Mouse (Mus musculus) lung, embryonic 15.5 days (tissue): ENCODE measurements around the gene Plekhg5. TPM values are rescaled to one million over a fixed set of nuclear protein-coding genes. Genes with fewer than 3 reads are reported as not detected.

Experiments used
- ATAC-seq: fragments of 200-750 bp; cut with Nextera tagmentation; 2 replicates; pipeline ENCODE4 v1.8.0; 2017; ENCODE audit warnings: moderate number of reproducible peaks, borderline replicate concordance; ENCODE audit not compliant: low FRiP score, low TSS enrichment; ENCODE audit errors: extremely low read depth
- H3K27ac ChIP-seq: fragments of 300-500 bp; sonication (generic); 2 replicates; pipeline ENCODE4 v1.5.1; 2015; ENCODE audit warnings: moderate library complexity, mild to moderate bottlenecking, inconsistent platforms
- H3K27me3 ChIP-seq: fragments of 300-500 bp; sonication (generic); 2 replicates; pipeline ENCODE4 v1.6.1; 2015; ENCODE audit warnings: inconsistent platforms
- H3K36me3 ChIP-seq: fragments of 300-500 bp; sonication (generic); 2 replicates; pipeline ENCODE4 v1.6.1; 2015; ENCODE audit warnings: inconsistent platforms
- H3K4me1 ChIP-seq: fragments of 300-500 bp; sonication (generic); 2 replicates; pipeline ENCODE4 v1.6.1; 2015; ENCODE audit warnings: inconsistent platforms
- H3K4me2 ChIP-seq: fragments of 300-500 bp; sonication (generic); 2 replicates; pipeline ENCODE4 v1.6.1; 2015; ENCODE audit warnings: inconsistent platforms, mild to moderate bottlenecking, moderate library complexity
- H3K4me3 ChIP-seq: fragments of 300-500 bp; sonication (generic); 2 replicates; pipeline ENCODE4 v1.5.1; 2015; ENCODE audit warnings: mild to moderate bottlenecking, inconsistent platforms
- H3K9ac ChIP-seq: fragments of 300-500 bp; sonication (generic); 2 replicates; pipeline ENCODE4 v1.6.1; 2015; ENCODE audit warnings: inconsistent platforms
- H3K9me3 ChIP-seq: fragments of 300-500 bp; sonication (generic); 2 replicates; pipeline ENCODE4 v1.6.1; 2016; ENCODE audit warnings: inconsistent platforms
- WGBS: fragments of 180-500 bp; shearing (Covaris S2); methylation state at CpG from one replicate; pipeline ENCODE4 v1.1.7; 2015; 5-methylcytosine and 5-hydroxymethylcytosine counted together
- polyA plus RNA-seq: library from polyadenylated mRNA; unstranded; fragments of >200 nt; fragmentation: Nextera tagmentation; extraction: Ambion mirVana; gene quantifications from 2 replicates; pipeline ENCODE4 v1.2.1, GENCODE M21; 2015

Plekhg5 gene
- polyA plus RNA-seq, 1 experiment from 2014 or later = 22.3 TPM

DNA sequence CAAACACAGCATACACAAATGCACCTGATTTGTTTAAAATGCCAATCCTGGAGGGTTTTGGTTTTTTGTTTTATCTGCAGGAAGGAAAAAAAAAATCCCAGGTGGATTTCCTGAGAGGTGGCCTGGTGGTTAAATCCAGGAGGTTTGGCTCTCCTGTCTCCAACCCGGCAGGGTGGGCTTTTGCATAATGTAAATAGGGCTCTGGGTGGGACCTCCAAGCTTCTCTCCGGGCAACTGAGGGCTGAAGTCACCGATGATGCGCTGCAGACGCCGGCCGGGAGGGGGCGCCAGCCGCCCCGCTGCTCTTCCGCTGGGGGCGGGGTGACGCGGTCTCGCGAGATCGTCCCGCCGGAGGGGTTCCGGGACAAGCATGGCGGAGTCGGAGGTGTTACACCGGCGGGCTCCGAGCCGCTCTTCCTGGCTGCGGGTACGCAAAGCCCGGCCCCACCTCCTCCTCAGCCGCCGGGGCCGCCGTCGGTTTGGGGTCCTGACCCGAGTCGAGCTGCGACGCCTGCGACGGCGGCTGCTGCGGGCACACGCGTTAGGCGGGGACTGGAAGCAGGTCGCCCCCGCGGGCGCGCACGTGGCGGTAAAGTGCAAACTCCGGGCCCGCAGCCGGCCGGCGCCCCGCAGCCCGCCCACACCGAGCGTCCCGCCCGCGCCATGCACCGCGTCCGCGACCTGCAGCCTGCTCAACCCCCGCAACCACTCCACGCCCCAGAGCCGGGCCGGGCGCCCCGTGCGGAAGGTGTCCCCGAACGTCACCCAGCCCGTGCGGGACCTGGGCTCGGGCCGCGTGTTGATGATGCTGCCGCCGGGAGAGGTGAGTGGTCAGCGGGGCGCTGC lies 33.1 kb upstream of the Plekhg5 start, which contains the start of gene Nol9:
TSS of gene Nol9 (plus strand) at position 337 of the 846 bp plus-strand sequence.
- H3K36me3 ChIP-seq = peaks cover 33% of the 10 kb centered on the region
- H3K9ac ChIP-seq = peak within 1 kb of the TSS; percentile 92
- peak within 1 kb of the TSS; percentile 99 for H3K4me3 ChIP-seq
- H3K4me1 ChIP-seq = peaks cover 14% of the 10 kb centered on the region
- WGBS = 2% methylated on average over 86 of the region's 86 CpGs
- H3K4me2 ChIP-seq = peak within 1 kb of the TSS; percentile 93
- no peaks in the 10 kb centered on the region for H3K9me3 ChIP-seq
- no peak within 1 kb of the TSS; the same call in 1 of the 2 replicates for H3K27ac ChIP-seq
- no peaks in the 10 kb centered on the region for H3K27me3 ChIP-seq
- peak; percentile 88 for ATAC-seq

DNA sequence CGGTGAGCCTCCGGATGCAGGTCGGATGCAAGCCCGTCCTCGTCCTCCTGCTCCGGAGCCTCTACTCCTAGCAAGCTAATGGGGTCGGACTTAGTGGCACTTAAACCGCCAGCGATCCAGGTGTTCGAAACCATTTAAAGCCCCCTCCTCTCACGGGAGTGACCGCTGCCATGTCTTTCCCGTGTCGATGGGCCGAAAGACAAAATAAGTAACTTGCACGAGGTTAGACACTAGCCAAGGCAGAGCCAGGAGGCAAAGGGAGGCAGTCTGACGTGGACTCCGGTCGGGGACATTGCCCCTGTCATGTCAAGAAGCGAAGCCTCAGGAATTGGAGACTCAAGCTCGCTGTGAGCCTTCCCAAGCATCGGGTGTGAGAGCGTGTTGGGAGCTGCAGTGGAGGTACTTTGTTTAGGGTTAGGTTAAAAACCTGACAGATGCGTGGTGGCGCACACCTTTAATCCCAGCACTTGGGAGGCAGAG lies 32.4 kb upstream of the Plekhg5 start:
- Histone ChIP-seq H3K36me3 (peaks cover 39% of the 10 kb centered on the region), H3K9ac (peak overlapping the region; percentile 92), H3K4me1 (peaks cover 14% of the 10 kb centered on the region), H3K9me3 (no peaks in the 10 kb centered on the region), H3K27ac (no peak overlapping the region), H3K4me3 (peak overlapping the region; percentile 99), H3K27me3 (no peaks in the 10 kb centered on the region), H3K4me2 (peak overlapping the region; percentile 93)
- ATAC-seq = no peak
- 2% methylated on average over 25 of the region's 25 CpGs for WGBS

DNA sequence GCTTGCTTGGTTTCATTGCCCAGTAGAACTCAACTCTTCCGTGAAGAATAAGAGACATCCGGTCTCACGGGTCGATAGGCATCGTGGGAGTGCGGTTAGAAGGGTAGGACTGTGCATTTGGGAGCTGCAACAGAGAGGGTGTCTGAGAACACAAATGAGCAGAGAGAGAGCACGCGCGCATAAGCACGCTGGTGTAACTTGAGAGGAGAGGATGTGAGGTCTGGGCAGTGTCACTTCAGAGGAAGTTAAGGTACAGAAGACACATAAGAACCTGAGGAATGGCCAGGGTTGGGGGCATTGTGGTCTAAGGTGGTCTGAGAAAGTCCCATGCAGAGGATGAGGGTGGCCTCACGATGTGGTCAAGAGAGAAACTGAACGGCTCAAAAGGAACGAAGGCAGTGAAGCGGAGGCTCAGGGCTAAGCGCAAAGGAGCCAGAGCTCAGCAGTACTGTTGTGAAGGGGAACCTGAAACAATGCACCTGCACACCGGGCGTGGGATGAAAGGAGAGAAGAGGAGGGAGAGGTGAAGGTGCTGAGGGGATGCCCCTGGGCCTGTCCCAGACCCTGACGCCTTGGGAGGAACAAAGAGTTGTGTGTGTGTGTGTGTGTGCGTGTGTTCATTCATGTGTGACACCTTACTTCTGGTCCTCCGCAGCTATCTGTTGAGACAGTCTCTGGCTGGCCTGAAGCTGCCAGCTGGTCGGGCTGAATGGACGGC lies 30.2 kb upstream of the Plekhg5 start:
- no peaks in the 10 kb centered on the region for H3K9me3 ChIP-seq
- 96% methylated on average over 22 of the region's 22 CpGs for WGBS
- H3K36me3 ChIP-seq = peaks cover 58% of the 10 kb centered on the region
- no peaks in the 10 kb centered on the region for H3K27me3 ChIP-seq
- H3K9ac ChIP-seq = no peak overlapping the region
- no peak overlapping the region for H3K4me3 ChIP-seq
- peaks cover 14% of the 10 kb centered on the region for H3K4me1 ChIP-seq
- H3K27ac ChIP-seq = no peak overlapping the region
- ATAC-seq = no peak
- no peak overlapping the region for H3K4me2 ChIP-seq

DNA sequence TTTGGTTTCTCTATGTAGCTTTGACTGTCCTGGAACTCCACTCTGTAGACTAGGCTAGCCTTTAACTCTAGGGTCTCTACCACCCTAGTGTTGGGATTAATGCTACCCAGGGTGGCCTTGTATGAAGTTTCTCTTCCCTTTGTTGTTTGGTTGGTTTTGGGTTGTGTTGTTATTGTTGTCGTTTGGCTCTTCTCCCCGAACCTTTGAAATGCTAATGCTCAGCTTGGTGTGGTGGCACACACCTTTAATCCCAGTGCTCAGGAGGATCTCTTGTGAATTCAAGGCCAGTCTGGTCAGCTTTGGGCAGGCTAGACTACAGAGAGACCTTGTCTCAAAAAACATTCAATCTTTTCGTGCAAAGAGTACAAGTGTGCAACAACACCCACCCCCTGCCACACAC lies 29.1 kb upstream of the Plekhg5 start:
- H3K36me3 ChIP-seq = peaks cover 69% of the 10 kb centered on the region

DNA sequence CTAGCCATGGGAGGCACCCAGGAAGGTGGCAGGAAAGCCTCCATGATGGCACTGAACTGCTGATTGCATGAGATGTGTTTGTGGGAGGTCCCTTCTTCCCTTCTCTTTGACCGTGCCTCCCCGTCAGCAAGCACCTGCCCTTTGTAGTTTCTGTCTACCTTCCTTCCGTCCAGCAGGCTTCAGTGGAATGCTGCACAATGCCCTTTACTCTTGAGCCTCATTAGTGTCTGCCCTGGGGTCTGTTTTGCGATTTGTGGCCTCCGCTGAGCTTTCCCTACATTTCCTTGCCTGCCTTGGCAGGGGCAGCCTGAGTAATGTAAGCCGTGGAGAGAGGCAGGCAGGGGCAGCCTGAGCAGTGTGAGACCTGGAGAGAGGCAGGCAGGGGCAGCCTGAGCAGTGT lies 27.7 kb upstream of the Plekhg5 start:
- Histone ChIP-seq H3K9ac (no peak overlapping the region), H3K27me3 (no peaks in the 10 kb centered on the region), H3K9me3 (no peaks in the 10 kb centered on the region), H3K4me1 (peaks cover 10% of the 10 kb centered on the region), H3K36me3 (peaks cover 78% of the 10 kb centered on the region), H3K4me3 (no peak overlapping the region), H3K27ac (no peak overlapping the region), H3K4me2 (no peak overlapping the region)
- 71% methylated on average over 6 of the region's 6 CpGs for WGBS
- no peak for ATAC-seq

More for the DNA sequence above, 29.1 kb upstream of the Plekhg5 start:
- Histone ChIP-seq H3K4me3 (no peak overlapping the region), H3K9me3 (no peaks in the 10 kb centered on the region), H3K4me1 (peaks cover 14% of the 10 kb centered on the region), H3K4me2 (no peak overlapping the region), H3K27ac (no peak overlapping the region), H3K27me3 (no peaks in the 10 kb centered on the region), H3K9ac (no peak overlapping the region)
- ATAC-seq = no peak
- WGBS = 84% methylated on average over 3 of the region's 3 CpGs

DNA sequence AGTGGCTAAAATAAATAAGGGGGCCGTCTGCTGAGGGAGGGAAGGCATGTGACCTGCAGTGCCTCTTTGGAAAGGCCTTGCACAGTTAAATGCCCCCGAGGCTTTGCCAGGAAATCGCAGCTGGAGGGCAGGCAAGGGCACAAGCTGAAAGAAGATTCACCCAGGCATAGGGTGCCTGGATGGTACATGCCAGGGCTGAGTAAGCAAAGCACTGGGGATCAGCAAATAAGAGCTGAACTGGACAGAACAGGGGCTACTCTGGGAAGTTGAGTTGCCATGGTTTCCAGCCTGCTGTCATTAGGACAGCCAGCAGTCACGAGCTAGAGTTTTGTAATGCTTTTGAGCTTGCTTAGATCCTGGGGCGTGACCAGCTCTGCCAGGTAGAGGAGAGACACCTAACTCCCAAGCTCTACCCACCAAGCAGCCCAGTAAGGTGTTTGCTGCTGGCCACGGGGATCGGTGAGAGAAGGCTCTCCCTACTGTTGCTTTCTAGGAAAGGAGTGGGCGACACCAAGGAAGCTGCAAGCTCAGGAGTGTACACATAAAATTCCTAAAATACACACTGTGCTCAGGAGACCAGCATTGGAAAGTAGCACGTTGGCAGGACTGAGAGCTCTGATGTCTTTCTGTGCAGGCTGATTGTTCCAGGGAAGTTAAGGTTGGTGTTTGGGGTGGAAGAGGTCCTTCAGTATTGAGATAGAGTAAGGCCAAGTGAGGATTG lies 9.7 kb upstream of the Plekhg5 start:
- no peak for ATAC-seq
- no peak overlapping the region for H3K9ac ChIP-seq
- peaks cover 36% of the 10 kb centered on the region for H3K36me3 ChIP-seq
- H3K9me3 ChIP-seq = no peaks in the 10 kb centered on the region
- H3K4me2 ChIP-seq = no peak overlapping the region
- H3K4me3 ChIP-seq = no peak overlapping the region
- H3K27ac ChIP-seq = no peak overlapping the region
- H3K4me1 ChIP-seq = no peaks in the 10 kb centered on the region
- no peaks in the 10 kb centered on the region for H3K27me3 ChIP-seq
- 56% methylated on average over 9 of the region's 9 CpGs for WGBS

DNA sequence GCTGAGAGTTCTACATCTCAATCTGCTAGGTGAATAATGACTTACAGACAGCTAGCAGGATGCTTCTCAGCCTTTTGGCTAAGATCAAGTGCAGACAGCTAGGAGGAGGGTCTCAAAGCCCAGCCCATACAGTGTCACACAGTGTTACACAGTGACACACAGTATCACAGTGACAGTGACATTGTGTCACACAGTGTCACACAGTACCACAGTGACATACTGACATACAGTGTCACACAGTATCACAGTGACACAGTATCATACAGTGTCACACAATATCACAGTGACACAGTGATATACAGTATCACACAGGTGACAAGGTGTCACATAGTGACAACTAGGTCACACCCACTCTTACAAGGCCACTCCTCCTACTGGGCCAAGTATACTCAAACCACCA lies 5.0 kb upstream of the Plekhg5 start:
- ATAC-seq = no peak
- Histone ChIP-seq H3K36me3 (no peaks in the 10 kb centered on the region), H3K9me3 (no peaks in the 10 kb centered on the region), H3K27me3 (no peaks in the 10 kb centered on the region), H3K4me3 (no peak overlapping the region), H3K9ac (no peak overlapping the region), H3K27ac (no peak overlapping the region), H3K4me1 (peaks cover 10% of the 10 kb centered on the region), H3K4me2 (no peak overlapping the region)

DNA sequence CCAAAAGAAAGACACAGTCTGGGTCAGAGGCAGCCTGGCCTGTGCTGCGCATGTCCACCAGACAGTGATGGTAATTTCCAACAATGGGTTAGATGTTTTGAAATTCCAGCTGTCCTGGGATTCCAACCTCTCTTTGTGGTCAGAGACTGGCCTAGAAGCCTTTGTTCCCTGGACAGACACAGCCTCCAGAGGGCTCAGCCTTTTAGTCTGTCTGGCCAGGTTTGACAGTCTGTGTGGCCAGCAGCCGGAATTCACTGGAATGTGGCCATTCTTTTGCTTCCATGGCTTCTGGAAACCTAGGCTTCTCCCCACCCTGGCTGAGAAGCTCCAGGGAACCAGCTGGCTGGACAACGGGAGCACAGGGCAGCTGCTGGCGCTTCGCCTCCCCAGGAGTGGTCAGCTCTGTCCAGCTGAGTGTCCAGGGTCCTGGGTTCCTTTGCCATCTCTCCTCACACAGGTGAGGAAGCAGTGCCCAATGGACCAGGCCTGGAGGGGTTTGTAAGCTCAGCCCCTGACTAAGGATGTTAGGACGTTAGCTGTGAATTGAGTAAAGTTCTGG lies 4.1 kb upstream of the Plekhg5 start:
- ATAC-seq = no peak
- no peak overlapping the region for H3K27ac ChIP-seq
- 79% methylated on average over 6 of the region's 6 CpGs for WGBS
- H3K4me3 ChIP-seq = no peak overlapping the region
- no peak overlapping the region for H3K4me2 ChIP-seq
- no peaks in the 10 kb centered on the region for H3K9me3 ChIP-seq
- H3K9ac ChIP-seq = no peak overlapping the region
- H3K27me3 ChIP-seq = no peaks in the 10 kb centered on the region
- H3K4me1 ChIP-seq = peaks cover 17% of the 10 kb centered on the region
- no peaks in the 10 kb centered on the region for H3K36me3 ChIP-seq

DNA sequence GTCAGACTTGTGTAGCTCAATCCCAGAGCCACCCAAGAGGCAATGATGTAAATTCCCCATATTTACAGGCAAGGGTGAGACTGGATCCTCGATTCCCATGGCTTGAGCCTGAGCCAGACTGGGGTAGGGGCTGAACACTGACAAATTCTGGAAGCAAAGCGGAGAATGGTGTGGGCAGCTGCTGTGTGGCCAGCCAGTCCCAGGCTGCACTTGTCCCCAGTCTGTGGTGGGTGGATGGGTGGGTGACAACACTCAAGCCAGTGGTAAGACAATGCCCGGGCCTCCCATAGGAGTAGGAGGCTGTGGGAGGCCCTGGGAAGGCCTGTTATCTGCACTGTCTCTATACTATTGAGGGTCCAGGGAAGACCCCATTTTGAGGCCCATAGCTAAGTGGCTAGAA lies 3.1 kb upstream of the Plekhg5 start:
- Histone ChIP-seq H3K4me2 (no peak overlapping the region), H3K27me3 (no peaks in the 10 kb centered on the region), H3K27ac (no peak overlapping the region), H3K4me1 (peaks cover 24% of the 10 kb centered on the region), H3K9me3 (no peaks in the 10 kb centered on the region), H3K9ac (no peak overlapping the region), H3K36me3 (no peaks in the 10 kb centered on the region), H3K4me3 (no peak overlapping the region)
- 70% methylated on average over 3 of the region's 3 CpGs for WGBS
- ATAC-seq = no peak

DNA sequence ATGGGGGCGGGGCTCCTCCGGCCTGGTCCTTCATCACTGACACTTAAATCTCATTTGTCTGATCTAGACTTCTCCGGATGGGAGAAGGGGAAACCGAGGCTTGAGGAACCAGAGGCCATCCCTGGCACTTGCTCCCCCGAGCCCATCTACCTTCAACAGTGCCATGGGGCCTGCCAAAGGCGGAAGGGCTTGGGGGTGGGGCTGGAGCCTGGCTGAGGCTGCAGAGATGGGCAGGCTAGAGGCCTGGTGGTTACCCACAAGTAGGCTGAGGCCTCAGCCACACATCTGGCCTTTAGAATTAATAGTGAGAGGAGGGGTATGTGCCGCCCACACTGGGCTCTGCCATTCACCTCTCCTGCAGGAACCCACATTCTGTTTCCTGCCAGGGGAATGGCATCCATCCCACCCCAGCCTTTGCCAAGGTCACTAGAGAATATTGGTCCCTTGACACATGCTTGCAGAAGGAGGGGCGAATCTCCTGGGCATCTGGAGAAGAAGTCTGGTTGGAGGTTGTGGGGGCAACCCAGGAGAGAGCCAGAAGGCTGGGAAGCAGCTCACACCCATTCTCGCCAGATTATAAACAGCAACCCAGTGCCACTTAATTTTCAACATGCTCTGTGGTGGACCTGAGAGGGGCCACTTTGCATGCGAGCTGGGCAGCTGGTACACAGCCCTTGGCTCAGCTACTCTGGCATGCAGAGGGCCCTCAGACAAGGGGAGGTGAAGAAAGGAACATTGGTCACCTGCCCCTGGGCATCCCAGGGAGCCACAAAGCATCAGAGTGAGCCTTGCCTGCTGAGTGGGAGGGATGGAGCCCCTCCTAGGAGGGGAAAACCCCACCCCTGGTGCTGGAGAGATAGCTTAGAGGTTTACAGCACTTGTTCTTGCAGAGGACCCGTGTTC lies 1.6 kb upstream of the Plekhg5 start:
- H3K27me3 ChIP-seq = no peaks in the 10 kb centered on the region
- H3K9ac ChIP-seq = no peak overlapping the region
- H3K4me3 ChIP-seq = no peak overlapping the region
- 0 out of 2 replicates have a peak overlapping the region, but pooled peaks have one; percentile 72 for H3K27ac ChIP-seq
- peaks cover 24% of the 10 kb centered on the region for H3K4me1 ChIP-seq
- WGBS = 66% methylated on average over 11 of the region's 11 CpGs
- no peaks in the 10 kb centered on the region for H3K9me3 ChIP-seq
- no peaks in the 10 kb centered on the region for H3K36me3 ChIP-seq
- ATAC-seq = no peak
- H3K4me2 ChIP-seq = no peak overlapping the region

DNA sequence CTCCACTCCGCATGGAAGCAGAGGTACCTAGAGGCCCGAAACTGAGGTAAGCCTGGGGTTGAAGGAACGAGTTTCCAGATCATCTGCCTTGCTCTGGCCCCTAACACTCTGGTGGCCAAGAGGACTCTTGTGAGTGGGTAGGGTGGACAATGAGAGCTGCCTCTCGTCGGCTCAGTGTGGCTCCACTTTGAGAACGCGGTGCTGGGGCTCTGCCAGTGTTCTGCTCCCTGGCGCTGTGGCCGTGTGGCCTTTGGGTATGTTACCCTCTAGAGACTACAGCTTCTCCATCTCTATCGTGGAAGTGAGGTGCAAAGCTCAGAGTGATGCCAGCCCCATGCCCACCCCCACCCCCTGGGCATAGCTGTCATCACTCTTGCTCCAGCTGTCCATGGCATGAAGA lies 357 bp downstream of the Plekhg5 start:
- peak overlapping the region; percentile 72 for H3K27ac ChIP-seq
- H3K4me3 ChIP-seq = no peak overlapping the region
- no peak overlapping the region for H3K4me2 ChIP-seq
- 47% methylated on average over 10 of the region's 10 CpGs for WGBS
- no peak for ATAC-seq
- peaks cover 24% of the 10 kb centered on the region for H3K4me1 ChIP-seq
- no peaks in the 10 kb centered on the region for H3K36me3 ChIP-seq
- H3K27me3 ChIP-seq = no peaks in the 10 kb centered on the region
- H3K9me3 ChIP-seq = no peaks in the 10 kb centered on the region
- H3K9ac ChIP-seq = no peak overlapping the region
